8 mouse cellular contexts compared by ENCODE assay signal in the genomic region with DNA sequence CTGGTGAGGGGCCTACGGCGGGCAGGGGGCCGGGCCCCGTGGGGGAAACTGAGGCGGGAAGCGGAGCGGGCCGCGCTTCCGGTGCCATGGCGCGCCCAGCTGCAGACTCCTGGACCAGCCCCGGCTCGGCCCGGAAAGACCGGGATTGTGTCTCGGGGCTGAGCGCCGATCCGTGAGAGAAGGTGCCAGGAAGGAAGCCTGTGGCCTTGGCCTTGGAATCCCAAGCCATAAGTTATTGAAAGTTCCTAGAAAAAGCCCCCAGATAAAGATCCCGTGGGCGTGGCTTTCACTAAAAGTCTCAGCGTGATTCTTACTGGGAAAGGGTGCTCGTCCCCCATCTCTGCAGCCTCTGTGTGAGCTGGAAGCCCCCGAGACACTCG. TPM values are rescaled to one million over a fixed set of nuclear protein-coding genes. Genes with fewer than 3 reads are reported as not detected.
A peak's percentile ranks its signal among the peaks of the same experiment; 100 is the strongest.
DNase-seq lines count a peak whose midpoint lies in the region; ATAC-seq and TF ChIP-seq lines count a peak whose summit lies in the region.

No protein-coding gene starts in this region.

- H3K9ac ChIP-seq in hindbrain, embryonic 16.5 days (ENCODE audit: low read depth, low read length), result peak overlapping the region; percentile 90
- H3K9ac ChIP-seq in midbrain, embryonic 14.5 days (replicated peaks; ENCODE audit: low read length), result peak overlapping the region; percentile 91

- WGBS in kidney, adult 2 months, result 0% methylated on average over 23 of the region's 26 CpGs
- under 1% methylated on average over 26 of the region's 26 CpGs for WGBS in bone marrow, adult 2 months
- 1% methylated on average over 26 of the region's 26 CpGs for WGBS in hindbrain, embryonic 16.5 days
- WGBS in midbrain, embryonic 14.5 days, result under 1% methylated on average over 26 of the region's 26 CpGs

- no peak for TF ChIP-seq POLR2A in kidney, adult 2 months (IDR thresholded peaks at IDR 0.05; ENCODE audit: low read depth, low read length)
- TF ChIP-seq POLR2A in bone marrow, adult 2 months (IDR thresholded peaks at IDR 0.05; ENCODE audit: borderline replicate concordance, control insufficient read depth, low read depth, low read length), result no peak

- H3K9me3 ChIP-seq in hindbrain, embryonic 16.5 days (ENCODE audit: control insufficient read depth, low read length), result no peaks in the 10 kb centered on the region
- H3K9me3 ChIP-seq in midbrain, embryonic 14.5 days (ENCODE audit: control insufficient read depth, low read length), result no peaks in the 10 kb centered on the region

- ATAC-seq in hindbrain, embryonic 16.5 days, result no peak
- ATAC-seq in midbrain, embryonic 14.5 days (ENCODE audit: low FRiP score, low TSS enrichment), result no peak; the same call in 1 of the 2 replicates
- ATAC-seq in monocyte, adult 5-6 weeks (replicated peaks; ENCODE audit: insufficient number of reproducible peaks, low FRiP score, low TSS enrichment, poor library complexity, severe bottlenecking), result no peak

- peak overlapping the region; percentile 91 for H3K27ac ChIP-seq in kidney, adult 2 months (ENCODE audit: insufficient read depth, low read depth, low read length)
- H3K27ac ChIP-seq in bone marrow, adult 2 months (ENCODE audit: control insufficient read depth, insufficient read depth, low read depth, low read length, poor library complexity), result peak overlapping the region; percentile 48; the same call in 1 of the 2 replicates
- H3K27ac ChIP-seq in hindbrain, embryonic 16.5 days (ENCODE audit: low read depth, low read length), result peak overlapping the region; percentile 79
- peak overlapping the region; percentile 78 for H3K27ac ChIP-seq in midbrain, embryonic 14.5 days (replicated peaks; ENCODE audit: low read depth, low read length)

- no peak for TF ChIP-seq CTCF in kidney, adult 2 months (conservative IDR thresholded peaks at IDR 0.05; ENCODE audit: insufficient read depth, insufficient read length, low read depth, low read length)
- no peak for TF ChIP-seq CTCF in bone marrow, adult 2 months (IDR thresholded peaks at IDR 0.05; ENCODE audit: control insufficient read depth, insufficient read depth, low read length)

- H3K27me3 ChIP-seq in kidney, adult 2 months (replicated peaks; ENCODE audit: control insufficient read depth, insufficient read depth, low read length), result no peaks in the 10 kb centered on the region
- H3K27me3 ChIP-seq in hindbrain, embryonic 16.5 days (replicated peaks; ENCODE audit: control insufficient read depth, insufficient read depth, low read length), result no peaks in the 10 kb centered on the region
- H3K27me3 ChIP-seq in midbrain, embryonic 14.5 days (ENCODE audit: control insufficient read depth, insufficient read depth, low read length), result no peaks in the 10 kb centered on the region

- peaks cover 38% of the 10 kb centered on the region for H3K4me1 ChIP-seq in kidney, adult 2 months (ENCODE audit: control insufficient read depth, insufficient read depth, low read length)
- H3K4me1 ChIP-seq in bone marrow, adult 2 months (ENCODE audit: control insufficient read depth, insufficient read depth, low read length), result peaks cover 9% of the 10 kb centered on the region
- H3K4me1 ChIP-seq in hindbrain, embryonic 16.5 days (ENCODE audit: control insufficient read depth, insufficient read depth, low read depth, low read length), result peaks cover 21% of the 10 kb centered on the region
- H3K4me1 ChIP-seq in midbrain, embryonic 14.5 days (ENCODE audit: control insufficient read depth, insufficient read depth, low read length), result peaks cover 27% of the 10 kb centered on the region

- DNase-seq in kidney, adult 2 months, result no peak
- DNase-seq in kidney, postnatal 36 days, result no peak
- no peak for DNase-seq in midbrain, embryonic 14.5 days
- no peak for DNase-seq in adrenal gland, adult 2 months
- DNase-seq in spleen, adult 12 weeks (ENCODE audit: low spot score), result no peak

- peak overlapping the region; percentile 91 for H3K4me2 ChIP-seq in hindbrain, embryonic 16.5 days (ENCODE audit: low read length)
- peak overlapping the region; percentile 99 for H3K4me2 ChIP-seq in midbrain, embryonic 14.5 days (ENCODE audit: low read length)

- peaks cover 1% of the 10 kb centered on the region; the same call in 1 of the 2 replicates for H3K36me3 ChIP-seq in kidney, adult 2 months (ENCODE audit: control insufficient read depth, insufficient read depth, low read length)
- H3K36me3 ChIP-seq in hindbrain, embryonic 16.5 days (ENCODE audit: control insufficient read depth, insufficient read depth, low read length), result peaks cover 23% of the 10 kb centered on the region
- peaks cover 33% of the 10 kb centered on the region for H3K36me3 ChIP-seq in midbrain, embryonic 14.5 days (ENCODE audit: control insufficient read depth, insufficient read depth, low read length)

- H3K4me3 ChIP-seq in kidney, adult 2 months (ENCODE audit: insufficient read depth, low read depth, low read length), result peak overlapping the region; percentile 77
- peak overlapping the region; percentile 95 for H3K4me3 ChIP-seq in bone marrow, adult 2 months (replicated peaks; ENCODE audit: control insufficient read depth, low read depth, low read length)
- H3K4me3 ChIP-seq in hindbrain, embryonic 16.5 days (ENCODE audit: low read length), result peak overlapping the region; percentile 84
- peak overlapping the region; percentile 93 for H3K4me3 ChIP-seq in midbrain, embryonic 14.5 days (replicated peaks; ENCODE audit: low read depth, low read length)

RNA-seq across cellular contexts. Expression of a gene that starts 0.7 kb away (rescaled TPM):
- polyA plus RNA-seq in kidney, adult 2 months (2012; rRNA removed), result 97.2 and 106 TPM in 2 replicates
- polyA plus RNA-seq in bone marrow, adult 2 months (2011; ENCODE audit: insufficient read depth, insufficient read length, low replicate concordance, missing spikeins), result 16.1 and 18.5 TPM in 2 replicates
- 112 and 114 TPM in 2 replicates for polyA plus RNA-seq in hindbrain, embryonic 16.5 days (2015; fragmentation: Nextera tagmentation; extraction: Ambion mirVana)
- 100 and 104 TPM in 2 replicates for polyA plus RNA-seq in midbrain, embryonic 14.5 days (2014; fragmentation: Nextera tagmentation; extraction: Ambion mirVana)
- total RNA-seq in adrenal gland, adult 2 months (2021), result 10 to 100 TPM; 26.0 to 34.9 TPM
- 56.8 and 66.5 TPM in 2 replicates for polyA plus RNA-seq in adrenal gland, adult 2 months (2012; rRNA removed)
- 17.3 to 54.0 TPM (median 33.5 TPM) in 3 replicates for total RNA-seq in monocyte, adult 5-6 weeks (2017)

RNA-seq across cellular contexts. Expression of a gene that starts 28.6 kb away (rescaled TPM):
- polyA plus RNA-seq in kidney, adult 2 months (2012; rRNA removed), result 78.1 and 88.4 TPM in 2 replicates
- polyA plus RNA-seq in bone marrow, adult 2 months (2011; ENCODE audit: insufficient read depth, insufficient read length, low replicate concordance, missing spikeins), result 5.7 and 7.9 TPM in 2 replicates
- 22.8 and 23.9 TPM in 2 replicates for polyA plus RNA-seq in hindbrain, embryonic 16.5 days (2015; fragmentation: Nextera tagmentation; extraction: Ambion mirVana)
- polyA plus RNA-seq in midbrain, embryonic 14.5 days (2014; fragmentation: Nextera tagmentation; extraction: Ambion mirVana), result 11.0 and 11.2 TPM in 2 replicates
- 10 to 100 TPM; 17.0 to 23.2 TPM for total RNA-seq in adrenal gland, adult 2 months (2021)
- 42.3 and 46.7 TPM in 2 replicates for polyA plus RNA-seq in adrenal gland, adult 2 months (2012; rRNA removed)
- 3.5 to 13.2 TPM (median 10.2 TPM) in 3 replicates for total RNA-seq in monocyte, adult 5-6 weeks (2017)
